Mouse (Mus musculus) lung, postnatal 0 days (tissue): Measurements from ENCODE around the gene Efl1.
A peak's percentile ranks its signal among the peaks of the same experiment; 100 is the strongest.

ENCODE experiments used
- CTCF ChIP-seq: IDR thresholded peaks from 2 replicates; pipeline ENCODE4 v1.5.1; 2016; ENCODE audit warnings: antibody characterized with exemption, mild to moderate bottlenecking
- EP300 ChIP-seq: IDR thresholded peaks from 2 replicates; pipeline ENCODE4 v1.6.1; 2016; ENCODE audit warnings: antibody characterized with exemption, mild to moderate bottlenecking, control low read depth

DNA sequence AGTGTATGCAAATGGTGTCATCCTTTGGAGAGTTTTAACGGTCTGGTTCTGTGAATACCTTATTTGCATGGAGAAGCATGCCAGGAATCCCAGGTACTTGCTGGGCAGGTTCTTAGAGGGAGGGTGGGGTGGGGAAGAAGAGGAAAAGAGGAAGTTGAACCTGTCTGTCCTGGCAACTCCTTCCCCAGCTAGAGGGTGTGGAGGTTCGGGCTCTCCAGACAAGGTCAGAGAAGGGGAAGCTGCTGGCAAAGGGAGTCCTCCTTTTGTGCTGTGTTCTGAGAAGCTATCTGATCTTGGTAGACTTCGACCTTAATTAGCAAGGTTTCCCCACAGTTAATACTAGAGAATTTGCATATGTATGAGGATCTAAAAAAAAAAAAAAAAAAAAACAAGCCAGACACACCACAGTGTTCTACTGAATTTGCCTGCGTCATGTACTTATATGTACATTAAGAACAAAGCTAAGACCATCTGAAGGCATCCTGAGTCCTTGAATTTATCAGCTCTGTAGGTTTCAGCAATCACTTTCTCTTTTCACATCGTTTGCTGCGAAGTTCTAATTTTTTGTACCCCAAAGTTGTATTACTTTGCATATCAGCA is 137.0 kb downstream of the Efl1 start:
- TF ChIP-seq CTCF (no peak), EP300 (peak; percentile 37; the same call in 1 of the 2 replicates)
